Mouse (Mus musculus) midbrain, postnatal 0 days (tissue): ENCODE results near the gene Gjc1. TPM values are rescaled to one million over a fixed set of nuclear protein-coding genes. Genes with fewer than 3 reads are reported as not detected.

ENCODE experiments used
- ATAC-seq: fragments of 200-750 bp; cut with Nextera tagmentation; 2 replicates; pipeline ENCODE4 v1.8.0; 2017; ENCODE audit warnings: moderate number of reproducible peaks, mild to moderate bottlenecking, moderate TSS enrichment, moderate library complexity; ENCODE audit not compliant: low FRiP score
- DNase-seq: peaks from one replicate; pipeline ENCODE4 v3.0.0-alpha.2; 2015; ENCODE audit warnings: low spot score
- H3K27ac ChIP-seq: fragments of 300-500 bp; sonication (generic); 2 replicates; pipeline ENCODE4 v1.5.1; 2014; ENCODE audit warnings: low read depth, mild to moderate bottlenecking, low read length, mixed read lengths
- H3K27me3 ChIP-seq: fragments of 300-500 bp; sonication (generic); 2 replicates; pipeline ENCODE4 v1.6.1; 2014; ENCODE audit warnings: low read length, control low read depth, mixed read lengths; ENCODE audit not compliant: insufficient read depth
- H3K36me3 ChIP-seq: fragments of 300-500 bp; sonication (generic); 2 replicates; pipeline ENCODE4 v1.6.1; 2014; ENCODE audit warnings: low read length, control low read depth, mixed read lengths; ENCODE audit not compliant: insufficient read depth
- H3K4me1 ChIP-seq: fragments of 300-500 bp; sonication (generic); 2 replicates; pipeline ENCODE4 v1.6.1; 2014; ENCODE audit warnings: mild to moderate bottlenecking, control low read depth, antibody characterized with exemption, low read length, mixed read lengths; ENCODE audit not compliant: insufficient read depth
- H3K4me2 ChIP-seq: fragments of 300-500 bp; sonication (generic); 2 replicates; pipeline ENCODE4 v1.6.1; 2014; ENCODE audit warnings: low read depth, mild to moderate bottlenecking, low read length, mixed read lengths; ENCODE audit not compliant: poor library complexity, severe bottlenecking
- H3K4me3 ChIP-seq: fragments of 300-500 bp; sonication (generic); 2 replicates; pipeline ENCODE4 v1.5.1; 2014; ENCODE audit warnings: low read depth, mild to moderate bottlenecking, low read length, moderate library complexity
- H3K9ac ChIP-seq: fragments of 300-500 bp; sonication (generic); replicated peaks from 2 replicates; pipeline ENCODE4 v1.6.1; 2014; ENCODE audit warnings: mild to moderate bottlenecking, low read length, moderate library complexity, mixed read lengths; ENCODE audit not compliant: poor library complexity, severe bottlenecking
- H3K9me3 ChIP-seq: fragments of 300-500 bp; sonication (generic); 2 replicates; pipeline ENCODE4 v1.6.1; 2016; ENCODE audit warnings: low read length, control low read depth
- CTCF ChIP-seq: IDR thresholded peaks from 2 replicates; pipeline ENCODE4 v1.5.1; 2016; ENCODE audit warnings: antibody characterized with exemption, mild to moderate bottlenecking
- WGBS: fragments of 180-500 bp; shearing (Covaris S2); extraction: QIAGEN DNeasy Blood & Tissue Kit; methylation state at CpG from one replicate; pipeline ENCODE4 v1.1.7; 2014; 5-methylcytosine and 5-hydroxymethylcytosine counted together
- polyA plus RNA-seq: library from polyadenylated mRNA; unstranded; fragments of >200 nt; fragmentation: Nextera tagmentation; extraction: Ambion mirVana; gene quantifications from 2 replicates; pipeline ENCODE4 v1.2.1, GENCODE M21; 2015
- total RNA-seq: library from RNA; depleted of rRNA; stranded (reverse); fragments of >200 nt; gene quantifications from 2 replicates; pipeline ENCODE4 v1.2.3, GENCODE M21; 2014

The Gjc1 gene
- total and polyA plus RNA-seq, 2 experiments from 2014 or later: 14.8 to 18.8 TPM

DNA sequence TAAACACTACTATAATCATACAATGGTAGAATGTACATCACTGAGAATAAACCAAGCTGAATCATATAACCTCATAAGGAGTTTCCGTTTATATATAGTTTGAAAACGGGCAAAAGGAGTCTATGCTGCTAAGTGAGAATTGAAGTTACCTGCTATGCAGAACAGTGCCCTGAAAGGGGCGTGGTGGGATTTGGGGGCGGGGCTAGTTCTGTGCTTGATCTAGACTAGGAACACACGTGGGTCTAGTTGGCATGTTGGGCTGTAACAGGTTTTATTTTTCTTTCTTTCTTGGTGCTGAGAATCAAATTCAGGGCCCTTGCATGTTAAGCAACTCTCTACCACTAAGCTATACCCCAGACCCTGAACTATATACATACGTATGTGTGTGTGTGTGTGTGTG, 1.7 kb upstream of the Gjc1 start:
- DNase-seq: no peak
- no peak overlapping the region for H3K9ac ChIP-seq
- 58% methylated on average over 6 of the region's 6 CpGs for WGBS

DNA sequence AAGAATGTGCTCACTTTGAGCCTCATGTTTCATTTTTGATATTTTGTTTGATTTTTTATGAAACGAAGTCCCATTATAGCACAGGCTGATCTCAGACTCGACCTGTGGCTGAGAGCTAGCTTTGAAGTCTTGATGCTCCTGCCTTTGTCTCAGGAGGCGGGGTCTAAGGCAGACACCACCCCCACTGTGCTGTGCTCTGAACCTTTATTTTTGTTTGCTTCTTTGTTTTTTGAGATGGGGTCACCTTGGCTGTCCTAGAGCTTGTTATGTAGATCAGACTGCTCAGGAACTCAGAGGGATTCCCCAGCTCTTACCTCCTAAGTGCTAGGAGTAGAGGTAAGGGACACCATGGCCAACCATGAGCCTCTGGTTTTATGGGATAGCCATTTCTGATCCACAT, 932 bp upstream of the Gjc1 start:
- Histone ChIP-seq H3K27me3 (no peaks in the 10 kb centered on the region), H3K4me3 (no peak overlapping the region), H3K27ac (no peak overlapping the region), H3K9me3 (no peaks in the 10 kb centered on the region), H3K4me1 (no peaks in the 10 kb centered on the region; the same call in 1 of the 2 replicates), H3K4me2 (no peak overlapping the region), H3K36me3 (no peaks in the 10 kb centered on the region), H3K9ac (no peak overlapping the region)
- ATAC-seq: no peak
- DNase-seq: no peak
- 10% methylated on average over 3 of the region's 3 CpGs for whole genome bisulfite sequencing
- no peak for TF ChIP-seq CTCF

More for the DNA sequence above, 1.7 kb upstream of the Gjc1 start:
- H3K4me2 ChIP-seq: no peak overlapping the region
- H3K27me3 ChIP-seq: no peaks in the 10 kb centered on the region
- no peaks in the 10 kb centered on the region for H3K9me3 ChIP-seq
- no peak overlapping the region for H3K4me3 ChIP-seq
- no peak for ATAC-seq
- H3K27ac ChIP-seq: no peak overlapping the region
- TF ChIP-seq CTCF: no peak
- H3K4me1 ChIP-seq: no peaks in the 10 kb centered on the region; the same call in 1 of the 2 replicates
- no peaks in the 10 kb centered on the region for H3K36me3 ChIP-seq

DNA sequence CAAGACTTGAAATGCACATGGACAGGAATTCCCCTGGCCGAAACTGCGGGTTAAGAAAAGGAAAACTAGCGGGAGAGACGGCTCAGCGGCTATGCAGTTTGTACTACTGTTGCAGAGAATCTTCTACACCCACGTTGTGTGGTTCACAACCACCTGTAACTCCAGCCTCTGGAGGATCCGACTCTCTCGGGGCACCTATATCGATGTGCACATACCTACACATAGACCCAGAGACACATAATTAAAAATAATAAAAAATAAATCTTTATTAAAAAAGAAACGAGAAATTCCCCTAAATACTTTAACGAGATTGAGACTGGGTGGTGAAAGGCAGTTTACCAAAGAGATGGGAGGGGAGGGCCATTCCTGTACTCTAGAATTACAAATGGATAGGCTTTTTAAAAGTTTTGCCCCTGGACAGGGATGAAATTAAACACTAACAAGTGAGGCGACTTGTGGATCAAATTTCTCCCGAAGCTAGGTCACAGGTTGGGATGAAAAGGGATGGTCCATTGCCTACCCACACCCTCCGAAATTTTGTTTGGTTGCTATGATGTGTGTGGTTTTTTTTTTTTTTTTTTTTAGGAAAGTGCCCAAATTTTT, 384 bp upstream of the Gjc1 start:
- H3K4me3 ChIP-seq: peak overlapping the region; percentile 82
- peak overlapping the region; percentile 78 for H3K27ac ChIP-seq
- no peaks in the 10 kb centered on the region; the same call in 1 of the 2 replicates for H3K4me1 ChIP-seq
- TF ChIP-seq CTCF: no peak
- H3K36me3 ChIP-seq: no peaks in the 10 kb centered on the region
- WGBS: 7% methylated on average over 14 of the region's 14 CpGs
- no peak for DNase-seq
- peak overlapping the region; percentile 75 for H3K4me2 ChIP-seq
- H3K27me3 ChIP-seq: no peaks in the 10 kb centered on the region
- ATAC-seq: no peak
- no peaks in the 10 kb centered on the region for H3K9me3 ChIP-seq
- H3K9ac ChIP-seq: peak overlapping the region; percentile 74

DNA sequence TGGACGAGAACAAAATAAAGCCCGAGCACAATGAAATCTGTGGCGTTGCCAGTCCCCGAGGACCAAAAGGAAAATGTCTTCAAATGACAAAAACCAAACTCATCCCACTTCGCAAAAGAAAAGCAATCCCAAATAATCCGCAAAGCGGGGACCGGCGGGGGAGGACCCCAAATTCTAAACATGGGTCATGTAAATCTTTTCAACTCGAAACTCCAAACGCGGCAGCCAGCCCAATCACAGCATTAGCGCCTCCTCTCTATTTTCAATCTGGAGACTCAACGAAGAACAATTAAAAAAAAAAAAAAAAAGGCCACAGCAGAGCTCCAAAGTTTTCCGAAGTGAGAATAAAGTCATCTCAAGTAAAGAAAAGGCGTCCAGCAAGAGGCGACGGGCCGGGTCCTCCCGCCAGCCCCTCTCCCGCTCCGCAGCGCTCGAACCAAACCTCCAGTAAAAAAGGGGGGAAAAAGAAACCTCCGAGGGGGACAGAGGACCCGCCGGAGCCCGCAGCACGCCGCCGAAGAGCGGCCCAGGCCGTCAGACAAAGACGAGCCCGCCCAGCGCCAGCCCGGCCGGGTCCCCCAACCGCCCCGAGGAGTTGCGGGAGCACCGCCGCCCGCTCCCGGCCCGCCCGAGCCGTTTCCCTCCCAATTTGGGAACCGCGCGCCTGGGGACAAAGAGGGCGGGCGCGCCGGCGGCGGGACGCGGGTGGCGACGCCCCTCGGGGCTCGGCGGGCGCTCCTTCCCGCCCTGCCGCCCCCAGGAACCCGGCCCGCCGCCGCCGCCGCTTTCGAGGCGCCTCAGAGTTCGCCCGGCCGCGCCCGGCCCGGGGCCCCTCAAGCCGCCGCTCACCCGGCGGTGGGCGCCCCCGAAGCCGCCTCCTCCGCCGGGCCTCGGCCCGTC, 1.1 kb downstream of the Gjc1 start:
- no peaks in the 10 kb centered on the region; the same call in 1 of the 2 replicates for H3K4me1 ChIP-seq
- no peak for TF ChIP-seq CTCF
- peak overlapping the region; percentile 74 for H3K9ac ChIP-seq
- peak overlapping the region; percentile 75 for H3K4me2 ChIP-seq
- no peaks in the 10 kb centered on the region for H3K36me3 ChIP-seq
- ATAC-seq (peak; percentile 41; the same call in 1 of the 2 replicates), DNase-seq (peak; percentile 14)
- no peaks in the 10 kb centered on the region for H3K27me3 ChIP-seq
- H3K4me3 ChIP-seq: peak overlapping the region; percentile 82
- no peaks in the 10 kb centered on the region for H3K9me3 ChIP-seq
- 1% methylated on average over 43 of the region's 92 CpGs for WGBS
- H3K27ac ChIP-seq: peak overlapping the region; percentile 78

DNA sequence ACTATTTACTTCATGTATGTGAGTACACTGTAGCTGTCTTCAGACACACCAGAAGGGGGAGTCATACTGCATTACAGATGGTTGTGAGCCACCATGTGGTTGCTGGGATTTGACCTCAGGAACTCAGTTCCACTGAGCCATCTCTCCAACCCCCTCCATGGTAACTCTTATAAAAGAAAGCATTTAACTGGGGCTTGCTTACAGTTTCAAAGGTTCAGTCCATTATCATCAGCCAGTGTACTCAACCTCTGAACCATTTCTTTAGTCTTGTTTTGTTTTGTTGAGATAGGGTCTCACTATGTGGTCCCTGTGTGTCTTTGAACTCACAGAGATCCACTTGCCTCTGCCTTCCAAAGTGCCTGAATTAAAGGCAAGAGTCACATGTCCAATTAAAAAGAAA, 4.6 kb downstream of the Gjc1 start:
- ATAC-seq (no peak), DNase-seq (no peak)
- H3K4me1 ChIP-seq: no peaks in the 10 kb centered on the region; the same call in 1 of the 2 replicates
- H3K9ac ChIP-seq: no peak overlapping the region
- H3K4me3 ChIP-seq: no peak overlapping the region
- no peaks in the 10 kb centered on the region for H3K27me3 ChIP-seq
- H3K27ac ChIP-seq: no peak overlapping the region
- H3K36me3 ChIP-seq: no peaks in the 10 kb centered on the region
- no peaks in the 10 kb centered on the region for H3K9me3 ChIP-seq
- TF ChIP-seq CTCF: no peak
- no peak overlapping the region for H3K4me2 ChIP-seq
